Mouse (Mus musculus) heart, postnatal 0 days (tissue): ENCODE results near the gene Drap1.

ENCODE experiments used
- CTCF ChIP-seq: IDR thresholded peaks from 2 replicates; pipeline ENCODE4 v1.5.1; 2016; ENCODE audit warnings: antibody characterized with exemption, control low read depth, low read depth
- EP300 ChIP-seq: IDR thresholded peaks from 2 replicates; pipeline ENCODE4 v1.6.1; 2016; ENCODE audit warnings: antibody characterized with exemption, low read depth

- no peak for TF ChIP-seq CTCF
- no peak; the same call in 1 of the 2 replicates for TF ChIP-seq EP300
Observed at GRCm38 (mm10) chr19:5424782-5425741, at the start of gene Drap1, which contains the start of gene AI837181.
